Mouse (Mus musculus): ENCODE measurements around the gene Amph.

The Amph gene

GRCm38 (mm10) chr13:18948171-18949028 lies at the start of gene Amph:
Gene Amph, plus strand, starts transcription at chr13:18948205.
- WGBS: under 1% methylated on average over 70 of the region's 70 CpGs

GRCm38 (mm10) chr13:18903623-18904022 lies 44.4 kb upstream of the Amph start:
- WGBS: 73% methylated on average over 6 of the region's 6 CpGs

GRCm38 (mm10) chr13:18914774-18915173 lies 33.2 kb upstream of the Amph start:
- WGBS: 49% methylated on average over 4 of the region's 4 CpGs

- 81% methylated on average over 1 of the region's 2 CpGs for WGBS
Observed at GRCm38 (mm10) chr13:18933191-18933590, 14.8 kb upstream of the Amph start.

- 12% methylated on average over 5 of the region's 5 CpGs for WGBS
Observed at GRCm38 (mm10) chr13:18947686-18948085, 319 bp upstream of the Amph start.

- 6% methylated on average over 5 of the region's 5 CpGs for WGBS
Observed at GRCm38 (mm10) chr13:18949029-18949350, 985 bp downstream of the Amph start.

GRCm38 (mm10) chr13:18949626-18950200 lies 1.7 kb downstream of the Amph start:
- WGBS: 31% methylated on average over 11 of the region's 11 CpGs

- WGBS: 79% methylated on average over 4 of the region's 4 CpGs
Observed at GRCm38 (mm10) chr13:18953575-18953974, 5.6 kb downstream of the Amph start.

GRCm38 (mm10) chr13:18956065-18956913 lies 8.3 kb downstream of the Amph start:
- 44% methylated on average over 11 of the region's 11 CpGs for WGBS

- 48% methylated on average over 3 of the region's 3 CpGs for WGBS
Observed at GRCm38 (mm10) chr13:18957028-18957427, 9.0 kb downstream of the Amph start.

GRCm38 (mm10) chr13:18972571-18972970 lies 24.6 kb downstream of the Amph start:
- 46% methylated on average over 3 of the region's 3 CpGs for WGBS

- WGBS: 74% methylated on average over 5 of the region's 5 CpGs
Observed at GRCm38 (mm10) chr13:18974351-18974750, 26.3 kb downstream of the Amph start.

- 82% methylated on average over 4 of the region's 4 CpGs for WGBS
Observed at GRCm38 (mm10) chr13:18987266-18987665, 39.3 kb downstream of the Amph start.

- WGBS: 59% methylated on average over 4 of the region's 4 CpGs
Observed at GRCm38 (mm10) chr13:18988323-18988722, 40.3 kb downstream of the Amph start.

GRCm38 (mm10) chr13:18989185-18989714 lies 41.2 kb downstream of the Amph start:
- 64% methylated on average over 8 of the region's 8 CpGs for WGBS

GRCm38 (mm10) chr13:19002502-19002901 lies 54.5 kb downstream of the Amph start:
- WGBS: 44% methylated on average over 9 of the region's 9 CpGs

GRCm38 (mm10) chr13:19004406-19004805 lies 56.4 kb downstream of the Amph start:
- WGBS: 37% methylated on average over 5 of the region's 5 CpGs

- 49% methylated on average over 3 of the region's 3 CpGs for WGBS
Observed at GRCm38 (mm10) chr13:19008440-19008839, 60.4 kb downstream of the Amph start.

GRCm38 (mm10) chr13:19014825-19015375 lies 66.9 kb downstream of the Amph start:
- WGBS: 94% methylated on average over 4 of the region's 4 CpGs

GRCm38 (mm10) chr13:19021529-19021928 lies 73.5 kb downstream of the Amph start:
- WGBS: 67% methylated on average over 2 of the region's 2 CpGs

- WGBS: 51% methylated on average over 3 of the region's 3 CpGs
Observed at GRCm38 (mm10) chr13:19022310-19022709, 74.3 kb downstream of the Amph start.
